Mouse (Mus musculus): ENCODE measurements at regions not wholly inside any gene's neighbourhood (a gene's known extent, or its start where the extent isn't known, plus 50 kb on each side); places are given as distances from the start of the nearest gene placed in this dataset.
A peak's percentile ranks its signal among the peaks of the same experiment; 100 is the strongest.

GRCm38 (mm10) chr2:9642411-9642810, 238.6 kb upstream of the 4930412O13Rik start:
- 96% methylated on average over 3 of the region's 3 CpGs for WGBS
- no peak overlapping the region for H3K27ac ChIP-seq (ENCODE audit: control insufficient read depth, insufficient read depth, low read length)
- no peak for DNase-seq
- H3K36me3 ChIP-seq (ENCODE audit: control insufficient read depth, insufficient read depth, low read length): no peaks in the 10 kb centered on the region
- TF ChIP-seq POLR2A (IDR thresholded peaks at IDR 0.05; ENCODE audit: control insufficient read depth, extremely low read depth, insufficient read depth, low read length, poor library complexity) (no peak), CTCF (IDR thresholded peaks at IDR 0.05; ENCODE audit: borderline replicate concordance, control insufficient read depth, extremely low read depth, insufficient read depth, low read length, poor library complexity) (no peak)
- H3K4me1 ChIP-seq (replicated peaks; ENCODE audit: control insufficient read depth, insufficient read depth, low read length): peaks cover 4% of the 10 kb centered on the region
- H3K27me3 ChIP-seq (ENCODE audit: control insufficient read depth, insufficient read depth, low read length): no peaks in the 10 kb centered on the region
- no peak overlapping the region for H3K4me3 ChIP-seq (ENCODE audit: control insufficient read depth, insufficient read depth, low read length)

- Histone ChIP-seq H3K4me3 (ENCODE audit: control insufficient read depth, insufficient read depth, low read length) (no peak overlapping the region), H3K4me1 (replicated peaks; ENCODE audit: control insufficient read depth, insufficient read depth, low read length) (peaks cover 4% of the 10 kb centered on the region), H3K27me3 (ENCODE audit: control insufficient read depth, insufficient read depth, low read length) (no peaks in the 10 kb centered on the region), H3K27ac (ENCODE audit: control insufficient read depth, insufficient read depth, low read length) (no peak overlapping the region), H3K36me3 (ENCODE audit: control insufficient read depth, insufficient read depth, low read length) (no peaks in the 10 kb centered on the region)
- TF ChIP-seq CTCF (IDR thresholded peaks at IDR 0.05; ENCODE audit: borderline replicate concordance, control insufficient read depth, extremely low read depth, insufficient read depth, low read length, poor library complexity) (no peak), POLR2A (IDR thresholded peaks at IDR 0.05; ENCODE audit: control insufficient read depth, extremely low read depth, insufficient read depth, low read length, poor library complexity) (no peak)
- 82% methylated on average over 3 of the region's 3 CpGs for WGBS
- DNase-seq: no peak
Observed at GRCm38 (mm10) chr2:9646466-9646865, 234.6 kb upstream of the 4930412O13Rik start.

- H3K36me3 ChIP-seq (ENCODE audit: control insufficient read depth, insufficient read depth, low read length): no peaks in the 10 kb centered on the region
- 80% methylated on average over 4 of the region's 4 CpGs for WGBS
- no peak overlapping the region for H3K4me3 ChIP-seq (ENCODE audit: control insufficient read depth, insufficient read depth, low read length)
- TF ChIP-seq POLR2A (IDR thresholded peaks at IDR 0.05; ENCODE audit: control insufficient read depth, extremely low read depth, insufficient read depth, low read length, poor library complexity) (no peak), CTCF (IDR thresholded peaks at IDR 0.05; ENCODE audit: borderline replicate concordance, control insufficient read depth, extremely low read depth, insufficient read depth, low read length, poor library complexity) (no peak)
- H3K27ac ChIP-seq (ENCODE audit: control insufficient read depth, insufficient read depth, low read length): no peak overlapping the region
- peaks cover 4% of the 10 kb centered on the region for H3K4me1 ChIP-seq (replicated peaks; ENCODE audit: control insufficient read depth, insufficient read depth, low read length)
- H3K27me3 ChIP-seq (ENCODE audit: control insufficient read depth, insufficient read depth, low read length): no peaks in the 10 kb centered on the region
- no peak for DNase-seq
Observed at GRCm38 (mm10) chr2:9646963-9647362, 234.1 kb upstream of the 4930412O13Rik start.

- no peaks in the 10 kb centered on the region for H3K27me3 ChIP-seq (ENCODE audit: control insufficient read depth, insufficient read depth, low read length)
- 91% methylated on average over 1 of the region's 1 CpGs for WGBS
- H3K27ac ChIP-seq (ENCODE audit: control insufficient read depth, insufficient read depth, low read length): no peak overlapping the region
- no peaks in the 10 kb centered on the region for H3K36me3 ChIP-seq (ENCODE audit: control insufficient read depth, insufficient read depth, low read length)
- H3K4me3 ChIP-seq (ENCODE audit: control insufficient read depth, insufficient read depth, low read length): no peak overlapping the region
- 0 out of 2 replicates have a peak, but pooled peaks cover 2% of the 10 kb centered on the region for H3K4me1 ChIP-seq (replicated peaks; ENCODE audit: control insufficient read depth, insufficient read depth, low read length)
- DNase-seq: no peak
- no peak for TF ChIP-seq POLR2A (IDR thresholded peaks at IDR 0.05; ENCODE audit: control insufficient read depth, extremely low read depth, insufficient read depth, low read length, poor library complexity)
Observed at GRCm38 (mm10) chr2:9650082-9650481, 231.0 kb upstream of the 4930412O13Rik start.

GRCm38 (mm10) chr2:9658880-9659279, 222.2 kb upstream of the 4930412O13Rik start:
- H3K4me1 ChIP-seq (replicated peaks; ENCODE audit: control insufficient read depth, insufficient read depth, low read length): peaks cover 2% of the 10 kb centered on the region
- no peak for TF ChIP-seq POLR2A (IDR thresholded peaks at IDR 0.05; ENCODE audit: control insufficient read depth, extremely low read depth, insufficient read depth, low read length, poor library complexity)
- TF ChIP-seq CTCF (IDR thresholded peaks at IDR 0.05; ENCODE audit: borderline replicate concordance, control insufficient read depth, extremely low read depth, insufficient read depth, low read length, poor library complexity): no peak
- H3K27me3 ChIP-seq (ENCODE audit: control insufficient read depth, insufficient read depth, low read length): no peaks in the 10 kb centered on the region
- H3K36me3 ChIP-seq (ENCODE audit: control insufficient read depth, insufficient read depth, low read length): no peaks in the 10 kb centered on the region
- no peak overlapping the region for H3K27ac ChIP-seq (ENCODE audit: control insufficient read depth, insufficient read depth, low read length)
- no peak overlapping the region for H3K4me3 ChIP-seq (ENCODE audit: control insufficient read depth, insufficient read depth, low read length)
- no peak for DNase-seq
- 90% methylated on average over 4 of the region's 4 CpGs for WGBS

GRCm38 (mm10) chr2:9669621-9670020, 211.4 kb upstream of the 4930412O13Rik start:
- Histone ChIP-seq H3K36me3 (ENCODE audit: control insufficient read depth, insufficient read depth, low read length) (no peaks in the 10 kb centered on the region), H3K4me1 (replicated peaks; ENCODE audit: control insufficient read depth, insufficient read depth, low read length) (peaks cover 2% of the 10 kb centered on the region), H3K27me3 (ENCODE audit: control insufficient read depth, insufficient read depth, low read length) (no peaks in the 10 kb centered on the region), H3K27ac (ENCODE audit: control insufficient read depth, insufficient read depth, low read length) (no peak overlapping the region), H3K4me3 (ENCODE audit: control insufficient read depth, insufficient read depth, low read length) (no peak overlapping the region)
- WGBS: 97% methylated on average over 4 of the region's 4 CpGs
- DNase-seq: no peak
- TF ChIP-seq CTCF (IDR thresholded peaks at IDR 0.05; ENCODE audit: borderline replicate concordance, control insufficient read depth, extremely low read depth, insufficient read depth, low read length, poor library complexity): no peak
- no peak for TF ChIP-seq POLR2A (IDR thresholded peaks at IDR 0.05; ENCODE audit: control insufficient read depth, extremely low read depth, insufficient read depth, low read length, poor library complexity)

- TF ChIP-seq CTCF (IDR thresholded peaks at IDR 0.05; ENCODE audit: borderline replicate concordance, control insufficient read depth, extremely low read depth, insufficient read depth, low read length, poor library complexity) (no peak), POLR2A (IDR thresholded peaks at IDR 0.05; ENCODE audit: control insufficient read depth, extremely low read depth, insufficient read depth, low read length, poor library complexity) (0 out of 2 replicates have a peak, but pooled peaks have one; percentile 31)
- Histone ChIP-seq H3K36me3 (ENCODE audit: control insufficient read depth, insufficient read depth, low read length) (no peaks in the 10 kb centered on the region), H3K27me3 (ENCODE audit: control insufficient read depth, insufficient read depth, low read length) (no peaks in the 10 kb centered on the region), H3K4me3 (ENCODE audit: control insufficient read depth, insufficient read depth, low read length) (no peak overlapping the region), H3K4me1 (replicated peaks; ENCODE audit: control insufficient read depth, insufficient read depth, low read length) (peaks cover 18% of the 10 kb centered on the region), H3K27ac (ENCODE audit: control insufficient read depth, insufficient read depth, low read length) (peak overlapping the region; percentile 73)
- peak; percentile 72 for DNase-seq
- whole genome bisulfite sequencing: 6% methylated on average over 7 of the region's 7 CpGs
Observed at GRCm38 (mm10) chr2:9681691-9682152, 199.3 kb upstream of the 4930412O13Rik start.
